Mouse (Mus musculus): Measurements from ENCODE around the gene Selenom.

DNA sequence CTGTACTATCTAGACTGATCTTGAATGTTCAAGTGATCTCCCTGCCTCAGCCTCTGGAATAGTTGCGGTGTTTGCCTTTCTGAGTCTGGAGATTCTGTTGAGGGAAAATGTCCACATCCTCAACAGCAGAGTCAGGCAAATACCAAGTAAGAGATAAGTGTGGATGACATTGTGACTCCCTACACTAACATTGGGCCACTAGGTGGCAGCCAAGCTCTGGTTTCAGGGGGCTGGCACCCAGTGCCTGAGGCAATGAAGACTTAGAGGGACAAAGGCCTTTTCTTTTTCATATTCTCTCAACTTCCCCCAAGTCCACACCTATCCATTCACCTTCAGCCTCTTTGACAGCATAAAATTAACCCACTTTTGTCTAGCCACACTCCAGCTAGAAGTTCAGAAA, 42.0 kb upstream of the Selenom start:
- TF ChIP-seq GATA1 (IDR thresholded peaks at IDR 0.05; ENCODE audit: borderline replicate concordance, low read length) = no peak
- peak; percentile 62; the same call in 1 of the 2 replicates for TF ChIP-seq CTCF (IDR thresholded peaks at IDR 0.05; ENCODE audit: low read depth, low read length)
- no peak for TF ChIP-seq POLR2AphosphoS5 (IDR thresholded peaks at IDR 0.05; ENCODE audit: insufficient replicate concordance, low read depth, low read length)
